Mouse (Mus musculus): ENCODE results near the gene Spp1. TPM values are rescaled to one million over a fixed set of nuclear protein-coding genes. Genes with fewer than 3 reads are reported as not detected.

Spp1 gene
- total RNA-seq (2014; fragmentation: Nextera tagmentation), result 3.7 and 6.6 TPM in 2 replicates
- total RNA-seq (2017), result 2.3 and 14.9 TPM in 2 replicates

GRCm38 (mm10) chr5:104434835-104435301 lies at the start of gene Spp1:
TSS of gene Spp1 (plus strand) at chr5:104435118.
- peak; percentile 86 for ATAC-seq (replicated peaks; ENCODE audit: poor library complexity, severe bottlenecking)

- ATAC-seq (replicated peaks; ENCODE audit: poor library complexity, severe bottlenecking), result no peak
These were observed 49.4 kb upstream of the Spp1 start for GRCm38 (mm10) chr5:104385521-104385920.

GRCm38 (mm10) chr5:104386908-104387307 lies 48.0 kb upstream of the Spp1 start:
- ATAC-seq (replicated peaks; ENCODE audit: poor library complexity, severe bottlenecking), result no peak

- ATAC-seq (replicated peaks; ENCODE audit: poor library complexity, severe bottlenecking), result no peak
These were observed 44.0 kb upstream of the Spp1 start for GRCm38 (mm10) chr5:104390962-104391361.

- peak; percentile 78 for ATAC-seq (replicated peaks; ENCODE audit: poor library complexity, severe bottlenecking)
These were observed 42.1 kb upstream of the Spp1 start for GRCm38 (mm10) chr5:104392784-104393183.

- peak; percentile 92 for ATAC-seq (replicated peaks; ENCODE audit: poor library complexity, severe bottlenecking)
These were observed 38.6 kb upstream of the Spp1 start for GRCm38 (mm10) chr5:104396286-104396685.

- no peak for ATAC-seq (replicated peaks; ENCODE audit: poor library complexity, severe bottlenecking)
These were observed 36.9 kb upstream of the Spp1 start for GRCm38 (mm10) chr5:104398001-104398400.

- ATAC-seq (replicated peaks; ENCODE audit: poor library complexity, severe bottlenecking), result no peak
These were observed 35.5 kb upstream of the Spp1 start for GRCm38 (mm10) chr5:104399291-104399950.

- no peak for ATAC-seq (replicated peaks; ENCODE audit: poor library complexity, severe bottlenecking)
These were observed 34.9 kb upstream of the Spp1 start for GRCm38 (mm10) chr5:104399970-104400369.

- ATAC-seq (replicated peaks; ENCODE audit: poor library complexity, severe bottlenecking), result no peak
These were observed 32.3 kb upstream of the Spp1 start for GRCm38 (mm10) chr5:104402651-104403050.

GRCm38 (mm10) chr5:104403351-104403750 lies 31.6 kb upstream of the Spp1 start:
- ATAC-seq (replicated peaks; ENCODE audit: poor library complexity, severe bottlenecking), result no peak

- no peak for ATAC-seq (replicated peaks; ENCODE audit: poor library complexity, severe bottlenecking)
These were observed 30.4 kb upstream of the Spp1 start for GRCm38 (mm10) chr5:104404551-104404950.

GRCm38 (mm10) chr5:104405051-104405450 lies 29.9 kb upstream of the Spp1 start:
- ATAC-seq (replicated peaks; ENCODE audit: poor library complexity, severe bottlenecking), result no peak

- no peak for ATAC-seq (replicated peaks; ENCODE audit: poor library complexity, severe bottlenecking)
These were observed 28.2 kb upstream of the Spp1 start for GRCm38 (mm10) chr5:104406756-104407155.

- peak; percentile 89 for ATAC-seq (replicated peaks; ENCODE audit: poor library complexity, severe bottlenecking)
These were observed 27.2 kb upstream of the Spp1 start for GRCm38 (mm10) chr5:104407541-104408231.

- peak; percentile 64 for ATAC-seq (replicated peaks; ENCODE audit: poor library complexity, severe bottlenecking)
These were observed 26.4 kb upstream of the Spp1 start for GRCm38 (mm10) chr5:104408549-104408948.

GRCm38 (mm10) chr5:104415999-104416398 lies 18.9 kb upstream of the Spp1 start:
- no peak for ATAC-seq (replicated peaks; ENCODE audit: poor library complexity, severe bottlenecking)

GRCm38 (mm10) chr5:104417028-104417427 lies 17.9 kb upstream of the Spp1 start:
- ATAC-seq (replicated peaks; ENCODE audit: poor library complexity, severe bottlenecking), result peak; percentile 68

- peak; percentile 29; the same call in 1 of the 2 replicates for ATAC-seq (replicated peaks; ENCODE audit: poor library complexity, severe bottlenecking)
These were observed 17.2 kb upstream of the Spp1 start for GRCm38 (mm10) chr5:104417721-104418120.

- peak; percentile 52 for ATAC-seq (replicated peaks; ENCODE audit: poor library complexity, severe bottlenecking)
These were observed 12.9 kb upstream of the Spp1 start for GRCm38 (mm10) chr5:104422039-104422438.

- no peak for ATAC-seq (replicated peaks; ENCODE audit: poor library complexity, severe bottlenecking)
These were observed 11.1 kb upstream of the Spp1 start for GRCm38 (mm10) chr5:104423861-104424260.

- ATAC-seq (replicated peaks; ENCODE audit: poor library complexity, severe bottlenecking), result peak; percentile 55
These were observed 9.0 kb upstream of the Spp1 start for GRCm38 (mm10) chr5:104425949-104426348.

All from granulocyte monocyte progenitor cell, adult 5-6 weeks (primary cell).